Mouse (Mus musculus): ENCODE results near the gene Epb41l1. TPM values are rescaled to one million over a fixed set of nuclear protein-coding genes. Genes with fewer than 3 reads are reported as not detected.

The Epb41l1 gene
- total RNA-seq, 1 experiment: 20.5 TPM

- Histone ChIP-seq H3K36me3 (ENCODE audit: control insufficient read depth, insufficient read depth, low read length, poor library complexity, severe bottlenecking) (no peaks in the 10 kb centered on the region), H3K4me3 (ENCODE audit: insufficient read depth in 1 of 2, low read depth in 1 of 2, low read length in 2 of 2, poor library complexity in 1 of 2, severe bottlenecking in 1 of 2) (no peak overlapping the region), H3K9me3 (ENCODE audit: control insufficient read depth, insufficient read depth, low read depth, low read length) (no peaks in the 10 kb centered on the region), H3K9ac (ENCODE audit: insufficient read depth, low read depth, low read length, poor library complexity, severe bottlenecking) (peak overlapping the region; percentile 40; the same call in 1 of the 2 replicates), H3K27ac (ENCODE audit: insufficient read depth, low read depth, low read length, poor library complexity, severe bottlenecking) (peak overlapping the region; percentile 45; the same call in 1 of the 2 replicates), H3K4me1 (ENCODE audit: control insufficient read depth in 2 of 2, insufficient read depth in 2 of 2, low read length in 2 of 2, poor library complexity in 1 of 2) (peaks cover 5 to 30% of the 10 kb centered on the region in 2 experiments)
- no peak for TF ChIP-seq ZC3H11A (IDR thresholded peaks at IDR 0.05; ENCODE audit: borderline replicate concordance, low read depth, low read length)
- TF ChIP-seq HCFC1 (IDR thresholded peaks at IDR 0.05; ENCODE audit: borderline replicate concordance, insufficient read depth, low read length): no peak
- TF ChIP-seq ZNF384 (IDR thresholded peaks at IDR 0.05; ENCODE audit: low read depth, low read length): no peak
- no peak for TF ChIP-seq MAFK (IDR thresholded peaks at IDR 0.05; ENCODE audit: insufficient read depth, low read depth, low read length)
- TF ChIP-seq CHD2 (IDR thresholded peaks at IDR 0.05; ENCODE audit: low read depth, low read length): no peak
- in situ Hi-C loops (cut with MboI; ENCODE audit: low sequenced_read_pairs in 2 of 2, unreplicated experiment in 2 of 2): no loop called here
- DNase-seq (ENCODE audit: low read depth, low spot score): no peak
Measured at GRCm38 (mm10) chr2:156431409-156431808, 10.7 kb downstream of the Epb41l1 start.

- Histone ChIP-seq H3K4me3 (ENCODE audit: insufficient read depth in 1 of 2, low read depth in 1 of 2, low read length in 2 of 2, poor library complexity in 1 of 2, severe bottlenecking in 1 of 2) (peak overlapping the region in 1 of 2 experiments; percentile 23; a peak in 3 of 4 replicates), H3K27ac (ENCODE audit: insufficient read depth, low read depth, low read length, poor library complexity, severe bottlenecking) (peak overlapping the region; percentile 45; the same call in 1 of the 2 replicates), H3K9me3 (ENCODE audit: control insufficient read depth, insufficient read depth, low read depth, low read length) (no peaks in the 10 kb centered on the region), H3K9ac (ENCODE audit: insufficient read depth, low read depth, low read length, poor library complexity, severe bottlenecking) (peak overlapping the region; percentile 40; the same call in 1 of the 2 replicates), H3K36me3 (ENCODE audit: control insufficient read depth, insufficient read depth, low read length, poor library complexity, severe bottlenecking) (no peaks in the 10 kb centered on the region), H3K4me1 (ENCODE audit: control insufficient read depth in 2 of 2, insufficient read depth in 2 of 2, low read length in 2 of 2, poor library complexity in 1 of 2) (peaks cover 5 to 32% of the 10 kb centered on the region in 2 experiments)
- in situ Hi-C loops (cut with MboI; ENCODE audit: low sequenced_read_pairs in 2 of 2, unreplicated experiment in 2 of 2): no loop called here
- DNase-seq (ENCODE audit: low read depth, low spot score): no peak
- TF ChIP-seq CHD2 (IDR thresholded peaks at IDR 0.05; ENCODE audit: low read depth, low read length): no peak
- TF ChIP-seq ZC3H11A (IDR thresholded peaks at IDR 0.05; ENCODE audit: borderline replicate concordance, low read depth, low read length): no peak
- TF ChIP-seq HCFC1 (IDR thresholded peaks at IDR 0.05; ENCODE audit: borderline replicate concordance, insufficient read depth, low read length): no peak
- no peak for TF ChIP-seq MAFK (IDR thresholded peaks at IDR 0.05; ENCODE audit: insufficient read depth, low read depth, low read length)
- no peak for TF ChIP-seq ZNF384 (IDR thresholded peaks at IDR 0.05; ENCODE audit: low read depth, low read length)
Measured at GRCm38 (mm10) chr2:156432086-156432485, 11.4 kb downstream of the Epb41l1 start.

DNA sequence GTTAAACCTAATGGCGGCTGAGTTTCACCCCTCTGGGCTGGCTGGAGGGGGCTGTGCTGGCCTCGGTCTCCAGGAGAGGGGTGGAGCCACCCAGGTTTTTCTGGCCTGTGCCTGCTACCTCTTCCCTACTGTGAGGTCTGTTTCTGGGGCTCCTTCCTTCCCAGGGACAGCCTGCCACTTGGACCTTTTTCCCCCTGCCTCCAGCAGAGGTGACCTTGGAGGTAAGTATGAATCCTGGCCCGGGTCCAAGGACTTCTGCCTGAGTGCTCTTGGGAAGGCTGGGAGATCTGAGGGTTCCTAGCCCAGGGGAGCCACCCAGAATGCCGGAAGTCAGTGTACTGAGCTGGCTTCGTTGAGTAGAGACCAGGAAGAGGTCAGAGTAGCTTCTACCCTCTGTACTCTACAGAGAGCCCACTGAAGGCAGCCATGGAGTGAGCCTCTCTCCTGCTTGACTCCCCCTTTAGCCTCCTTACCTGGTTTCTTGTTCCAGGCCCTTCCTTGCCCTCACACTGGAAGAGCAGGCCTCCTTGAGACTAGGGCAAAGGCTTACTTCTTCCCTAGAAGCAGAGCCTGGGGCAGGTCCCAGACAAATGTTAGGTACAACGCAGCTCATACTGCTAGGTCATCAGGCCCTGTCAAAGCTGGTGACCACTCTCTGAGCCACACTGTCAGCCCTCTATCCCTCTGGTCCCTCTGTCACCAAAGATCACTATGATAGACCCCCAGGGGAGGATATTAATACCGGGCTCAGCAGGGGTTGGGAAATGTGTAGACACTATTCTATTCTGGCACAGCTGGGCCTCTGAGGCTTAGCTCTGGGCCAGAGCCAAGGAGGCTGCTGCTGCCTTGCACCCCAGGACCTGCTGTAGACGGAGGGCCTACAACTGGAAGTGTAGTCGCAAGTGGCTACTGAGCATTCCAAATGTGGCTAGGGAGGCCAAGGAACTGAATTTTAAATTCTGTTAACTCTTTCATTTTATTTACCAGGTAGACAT, 12.5 kb downstream of the Epb41l1 start:
- TF ChIP-seq MAFK (IDR thresholded peaks at IDR 0.05; ENCODE audit: insufficient read depth, low read depth, low read length) (no peak), ZNF384 (IDR thresholded peaks at IDR 0.05; ENCODE audit: low read depth, low read length) (no peak), ZC3H11A (IDR thresholded peaks at IDR 0.05; ENCODE audit: borderline replicate concordance, low read depth, low read length) (no peak), HCFC1 (IDR thresholded peaks at IDR 0.05; ENCODE audit: borderline replicate concordance, insufficient read depth, low read length) (no peak), CHD2 (IDR thresholded peaks at IDR 0.05; ENCODE audit: low read depth, low read length) (no peak)
- Histone ChIP-seq H3K4me3 (ENCODE audit: insufficient read depth in 1 of 2, low read depth in 1 of 2, low read length in 2 of 2, poor library complexity in 1 of 2, severe bottlenecking in 1 of 2) (peak overlapping the region; percentile 23 to 30; a peak in 2 of 4 replicates), H3K36me3 (ENCODE audit: control insufficient read depth, insufficient read depth, low read length, poor library complexity, severe bottlenecking) (no peaks in the 10 kb centered on the region), H3K27ac (ENCODE audit: insufficient read depth, low read depth, low read length, poor library complexity, severe bottlenecking) (peak overlapping the region; percentile 45), H3K9ac (ENCODE audit: insufficient read depth, low read depth, low read length, poor library complexity, severe bottlenecking) (peak overlapping the region; percentile 3; the same call in 1 of the 2 replicates), H3K9me3 (ENCODE audit: control insufficient read depth, insufficient read depth, low read depth, low read length) (no peaks in the 10 kb centered on the region), H3K4me1 (ENCODE audit: control insufficient read depth in 2 of 2, insufficient read depth in 2 of 2, low read length in 2 of 2, poor library complexity in 1 of 2) (peaks cover 11 to 37% of the 10 kb centered on the region in 2 experiments)
- no peak for DNase-seq (ENCODE audit: low read depth, low spot score)
- in situ Hi-C loops (cut with MboI; ENCODE audit: low sequenced_read_pairs in 2 of 2, unreplicated experiment in 2 of 2): no loop called here

GRCm38 (mm10) chr2:156437637-156438036, 16.9 kb downstream of the Epb41l1 start:
- in situ Hi-C loops (cut with MboI; ENCODE audit: low sequenced_read_pairs in 2 of 2, unreplicated experiment in 2 of 2): no loop called here
- H3K36me3 ChIP-seq (ENCODE audit: control insufficient read depth, insufficient read depth, low read length, poor library complexity, severe bottlenecking): peaks cover 3% of the 10 kb centered on the region; the same call in 1 of the 2 replicates
- DNase-seq (ENCODE audit: low read depth, low spot score): no peak
- 0 out of 4 replicates have a peak overlapping the region, but pooled peaks of 1 of the 2 experiments have one; percentile 10 for H3K4me3 ChIP-seq (ENCODE audit: insufficient read depth in 1 of 2, low read depth in 1 of 2, low read length in 2 of 2, poor library complexity in 1 of 2, severe bottlenecking in 1 of 2)
- H3K4me1 ChIP-seq (ENCODE audit: control insufficient read depth in 2 of 2, insufficient read depth in 2 of 2, low read length in 2 of 2, poor library complexity in 1 of 2): peaks cover 16 to 47% of the 10 kb centered on the region in 2 experiments
- no peak overlapping the region; the same call in 1 of the 2 replicates for H3K27ac ChIP-seq (ENCODE audit: insufficient read depth, low read depth, low read length, poor library complexity, severe bottlenecking)
- no peak overlapping the region; the same call in 1 of the 2 replicates for H3K9ac ChIP-seq (ENCODE audit: insufficient read depth, low read depth, low read length, poor library complexity, severe bottlenecking)
- TF ChIP-seq ZC3H11A (IDR thresholded peaks at IDR 0.05; ENCODE audit: borderline replicate concordance, low read depth, low read length) (no peak), ZNF384 (IDR thresholded peaks at IDR 0.05; ENCODE audit: low read depth, low read length) (no peak), MAFK (IDR thresholded peaks at IDR 0.05; ENCODE audit: insufficient read depth, low read depth, low read length) (no peak), HCFC1 (IDR thresholded peaks at IDR 0.05; ENCODE audit: borderline replicate concordance, insufficient read depth, low read length) (no peak), CHD2 (IDR thresholded peaks at IDR 0.05; ENCODE audit: low read depth, low read length) (no peak)
- H3K9me3 ChIP-seq (ENCODE audit: control insufficient read depth, insufficient read depth, low read depth, low read length): no peaks in the 10 kb centered on the region
